Mouse (Mus musculus) ES-E14 (cell line): ENCODE measurements around the gene Fgd2.
A peak's percentile ranks its signal among the peaks of the same experiment; 100 is the strongest.

ENCODE experiments used
- HCFC1 ChIP-seq: IDR thresholded peaks from 2 replicates; pipeline ENCODE4 v1.6.1; 2012; ENCODE audit warnings: low read length, inconsistent platforms, borderline replicate concordance; ENCODE audit not compliant: insufficient read depth
- MAFK ChIP-seq: IDR thresholded peaks from 2 replicates; pipeline ENCODE4 v1.6.1; 2014; ENCODE audit warnings: mild to moderate bottlenecking, low read depth, low read length, inconsistent platforms; ENCODE audit not compliant: insufficient read depth
- ZC3H11A ChIP-seq: IDR thresholded peaks from 2 replicates; pipeline ENCODE4 v1.6.1; 2012; ENCODE audit warnings: low read depth, mild to moderate bottlenecking, inconsistent platforms, low read length, borderline replicate concordance

DNA sequence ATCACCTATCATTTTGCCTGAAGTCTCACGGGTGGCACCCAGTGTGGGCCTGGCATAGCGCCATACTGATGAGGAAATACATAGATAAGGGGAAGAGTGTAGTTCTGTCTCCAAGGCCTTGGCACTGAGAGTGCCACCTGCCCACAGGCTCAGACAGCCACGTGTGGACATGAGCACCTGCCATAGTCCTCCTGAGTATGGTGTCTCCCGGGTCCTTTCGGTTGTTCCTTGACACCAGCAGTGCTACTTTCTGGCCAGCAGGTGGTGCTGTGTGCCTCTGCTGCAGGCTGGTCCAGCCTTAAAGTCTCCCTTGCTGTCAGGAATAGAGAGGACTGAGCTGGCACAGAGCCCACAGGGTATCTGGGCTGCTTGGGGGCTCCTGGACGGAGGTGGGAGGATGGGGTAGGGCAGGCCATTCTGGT is 36.1 kb downstream of the Fgd2 start:
- TF ChIP-seq HCFC1 = no peak
- TF ChIP-seq ZC3H11A = peak; percentile 96
- TF ChIP-seq MAFK = no peak
